Mouse (Mus musculus) frontal cortex, adult (tissue): ENCODE measurements at regions not wholly inside any gene's neighbourhood (a gene's known extent, or its start where the extent isn't known, plus 50 kb on each side); places are given as distances from the start of the nearest gene placed in this dataset.
"Not testable (repeated sequence)": the region's sequence is repeated elsewhere in the genome, so short reads cannot be mapped to it uniquely, and the experiment has no call there.

ENCODE experiments used
- ATAC-seq: cut with Nextera tagmentation; 2 replicates; pipeline ENCODE4 v1.9.2; 2017; ENCODE audit warnings: mild to moderate bottlenecking, moderate library complexity, mixed read lengths; ENCODE audit not compliant: low TSS enrichment

GRCm38 (mm10) chr14:86315974-86316373 lies 825.1 kb downstream of the Diaph3 start:
- ATAC-seq = no peak

- no peak for ATAC-seq
Measured at GRCm38 (mm10) chr14:86308949-86309543, 832.0 kb downstream of the Diaph3 start.

- ATAC-seq = peak; percentile 95
Measured at GRCm38 (mm10) chr14:86307806-86308205, 833.2 kb downstream of the Diaph3 start.

- no peak for ATAC-seq
Measured at GRCm38 (mm10) chr14:86301666-86302065, 839.4 kb downstream of the Diaph3 start.

DNA sequence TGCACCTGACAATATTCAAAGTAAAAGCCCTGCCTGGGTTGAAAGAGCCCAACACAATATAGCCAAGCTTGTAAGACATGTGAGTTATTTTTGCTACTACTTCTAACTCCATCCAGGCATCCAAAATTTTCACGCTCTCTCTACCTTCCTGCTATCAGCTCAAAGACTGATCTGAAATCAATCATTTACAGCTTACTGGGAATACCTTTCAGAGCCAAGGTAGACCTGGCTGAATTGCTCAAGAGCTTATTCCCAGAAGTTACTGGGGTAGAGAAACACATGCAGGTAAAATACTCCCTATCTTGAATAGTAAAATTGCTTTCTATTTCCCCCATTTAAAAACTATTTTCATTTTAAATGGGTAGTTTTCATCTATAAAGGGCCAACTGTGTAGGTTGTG lies 840.2 kb downstream of the Diaph3 start:
- ATAC-seq = no peak

DNA sequence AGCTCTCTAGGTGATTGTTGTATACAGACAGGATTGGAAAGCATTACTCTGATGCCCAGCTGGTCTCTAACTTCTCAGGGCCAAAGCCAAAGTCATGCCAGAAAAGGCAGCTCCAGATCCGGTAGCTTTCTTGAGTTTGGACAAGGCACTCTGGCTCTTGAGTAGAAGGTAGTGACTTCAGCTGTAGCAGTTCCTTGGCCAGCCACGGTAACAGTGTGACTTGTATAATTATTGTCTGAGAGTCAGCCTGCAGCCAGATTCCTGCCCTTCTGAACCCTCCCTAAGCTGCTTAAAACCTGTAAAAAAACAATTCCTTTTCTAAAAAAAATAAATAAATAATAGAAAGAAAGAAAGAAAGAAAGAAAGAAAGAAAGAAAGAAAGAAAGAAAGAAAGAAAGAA lies 843.0 kb downstream of the Diaph3 start:
- ATAC-seq = no peak

DNA sequence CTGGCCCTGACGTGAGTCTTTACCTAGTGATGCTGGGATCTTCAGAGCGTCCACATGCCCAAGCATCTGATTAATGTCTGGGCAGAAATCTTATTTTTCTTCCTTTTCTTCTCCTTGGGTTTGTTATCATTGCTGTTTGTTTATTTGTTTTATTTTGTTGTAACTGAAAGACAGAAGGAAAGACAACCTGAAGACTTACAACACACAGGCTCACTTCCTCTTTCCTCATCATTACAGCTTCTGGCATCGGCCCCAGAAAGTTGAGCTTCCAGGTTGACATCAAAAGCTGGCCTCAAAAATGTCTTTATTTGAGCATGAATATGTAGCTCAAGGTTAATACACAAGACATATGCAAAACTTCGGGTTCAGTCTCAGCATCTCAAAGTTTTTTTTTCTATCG lies 846.4 kb downstream of the Diaph3 start:
- ATAC-seq = not testable (repeated sequence)

GRCm38 (mm10) chr14:86293804-86294203 lies 847.2 kb downstream of the Diaph3 start:
- ATAC-seq = no peak

DNA sequence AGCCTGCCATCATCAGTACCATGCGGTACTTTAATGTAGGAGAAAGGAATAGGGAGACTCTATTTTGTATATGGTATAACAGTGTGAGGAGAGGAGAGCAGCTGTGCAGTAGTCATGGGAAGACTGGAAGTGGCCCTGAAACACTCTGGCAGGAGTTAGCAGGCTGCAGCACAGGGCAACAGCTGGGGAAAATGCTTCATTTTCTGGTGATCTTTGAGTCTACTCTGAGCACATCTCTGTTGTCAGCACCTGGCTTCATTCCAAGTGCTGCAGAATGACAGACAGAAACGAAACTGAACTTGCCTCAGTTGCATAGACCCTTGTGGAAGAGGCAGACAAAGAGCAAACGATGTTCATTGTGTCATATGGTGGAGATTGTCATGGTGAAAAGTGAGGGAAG lies 847.7 kb downstream of the Diaph3 start:
- no peak for ATAC-seq

DNA sequence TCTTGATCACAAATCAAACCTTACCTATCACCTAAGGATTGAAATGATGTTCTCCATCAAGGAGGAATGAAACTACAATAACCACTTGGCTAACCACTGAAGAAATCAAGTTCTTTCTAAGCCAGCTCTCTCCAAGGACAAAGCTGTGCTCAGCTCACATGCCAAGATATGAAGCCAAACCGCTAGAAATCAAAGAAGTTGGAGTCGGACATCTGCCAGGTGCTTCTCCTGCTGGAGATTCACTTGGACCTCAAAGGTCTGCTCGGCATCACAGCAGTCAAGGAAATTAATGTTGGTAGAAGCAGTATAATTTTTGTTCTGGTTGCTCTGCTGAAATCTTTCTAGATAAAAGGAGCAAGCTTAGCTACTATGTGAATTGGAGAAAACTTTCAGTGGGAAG lies 850.5 kb downstream of the Diaph3 start:
- ATAC-seq = no peak

- peak; percentile 44; the same call in 1 of the 2 replicates for ATAC-seq
Measured at GRCm38 (mm10) chr14:86261640-86262230, 879.3 kb downstream of the Diaph3 start.

DNA sequence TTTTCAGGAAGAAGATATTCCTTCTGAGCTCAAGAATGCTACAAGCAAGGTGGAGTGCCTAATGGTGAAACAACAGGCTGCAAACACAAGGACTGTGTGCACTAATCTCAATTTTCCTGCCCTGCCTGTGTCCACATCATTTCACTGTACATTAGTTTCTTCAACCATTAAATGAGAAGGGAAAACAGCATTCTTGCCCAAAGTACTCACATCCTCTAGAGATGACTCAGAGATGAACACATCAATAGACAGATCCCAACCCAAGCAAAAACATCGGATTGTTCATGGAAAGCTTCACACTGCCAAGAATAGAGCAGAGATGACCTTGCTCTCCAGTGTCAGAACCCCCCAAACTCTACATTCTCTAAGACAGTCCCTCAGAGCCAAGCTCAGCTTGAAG lies 886.8 kb downstream of the Diaph3 start:
- ATAC-seq = no peak

- no peak for ATAC-seq
Measured at GRCm38 (mm10) chr14:86251617-86252016, 889.4 kb downstream of the Diaph3 start.

GRCm38 (mm10) chr14:86247686-86248085 lies 893.3 kb downstream of the Diaph3 start:
- ATAC-seq = peak; percentile 87

GRCm38 (mm10) chr14:86246770-86247169 lies 894.3 kb downstream of the Diaph3 start:
- ATAC-seq = no peak

DNA sequence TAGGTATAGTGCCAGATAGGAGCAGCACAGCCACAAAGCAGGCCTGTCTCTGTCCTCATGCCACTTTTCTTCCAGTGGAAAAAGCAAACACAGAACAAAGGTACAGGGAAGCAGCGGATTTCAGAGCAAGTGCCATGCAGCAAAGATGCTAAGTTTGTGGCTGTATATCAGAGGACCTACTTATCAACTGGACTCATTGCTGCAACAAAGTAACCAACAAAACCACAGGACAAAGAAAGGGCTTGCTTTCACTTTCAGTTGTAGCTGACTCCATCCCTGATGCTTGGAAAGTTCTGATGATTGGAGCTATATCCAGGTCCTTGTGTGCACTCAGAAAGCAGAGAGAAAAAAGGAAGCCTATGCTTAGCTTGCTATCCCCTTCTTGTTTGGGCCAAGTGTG lies 897.4 kb downstream of the Diaph3 start:
- no peak for ATAC-seq

GRCm38 (mm10) chr14:86242836-86243235 lies 898.2 kb downstream of the Diaph3 start:
- ATAC-seq = no peak

GRCm38 (mm10) chr14:86239090-86239489 lies 901.9 kb downstream of the Diaph3 start:
- ATAC-seq = peak; percentile 85

DNA sequence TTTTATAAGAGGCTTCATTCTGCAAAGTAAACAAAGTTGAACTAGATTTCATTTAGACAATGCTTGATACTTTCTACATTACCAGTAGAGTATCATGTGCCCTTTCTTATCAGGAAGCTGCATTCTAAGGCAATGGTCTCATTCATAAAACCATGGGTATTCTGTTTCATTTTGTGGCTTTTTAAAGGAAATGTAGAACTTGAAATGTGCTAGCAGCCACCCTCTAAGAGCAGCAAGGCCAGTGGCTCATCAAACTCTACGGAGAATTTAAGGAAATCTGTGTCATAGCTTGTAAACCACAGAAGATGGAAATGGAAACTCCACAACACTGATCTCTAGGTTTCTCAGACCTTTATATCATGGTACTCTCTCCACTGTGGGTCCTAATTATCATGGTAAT lies 907.7 kb downstream of the Diaph3 start:
- no peak for ATAC-seq

DNA sequence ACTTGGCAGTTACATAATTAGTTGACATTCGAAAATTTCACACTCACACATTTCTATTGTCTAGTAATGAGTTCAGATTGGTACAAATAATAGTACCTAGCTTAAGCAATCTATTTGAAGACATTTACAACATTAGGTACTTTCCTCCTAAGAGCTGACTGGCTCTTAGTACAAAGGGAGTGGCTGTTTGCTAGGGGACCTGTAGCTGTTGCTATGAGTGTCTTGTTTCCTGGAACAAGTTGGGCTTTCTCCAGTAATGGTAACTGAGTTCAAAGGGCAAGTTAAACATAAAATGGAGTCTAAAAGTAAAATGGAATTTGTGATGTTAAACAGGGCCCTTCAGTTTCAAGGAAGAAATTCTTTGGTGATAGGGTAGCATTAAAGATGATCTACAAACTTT lies 910.4 kb downstream of the Diaph3 start:
- no peak for ATAC-seq

GRCm38 (mm10) chr14:86229755-86230154 lies 911.3 kb downstream of the Diaph3 start:
- ATAC-seq = no peak

DNA sequence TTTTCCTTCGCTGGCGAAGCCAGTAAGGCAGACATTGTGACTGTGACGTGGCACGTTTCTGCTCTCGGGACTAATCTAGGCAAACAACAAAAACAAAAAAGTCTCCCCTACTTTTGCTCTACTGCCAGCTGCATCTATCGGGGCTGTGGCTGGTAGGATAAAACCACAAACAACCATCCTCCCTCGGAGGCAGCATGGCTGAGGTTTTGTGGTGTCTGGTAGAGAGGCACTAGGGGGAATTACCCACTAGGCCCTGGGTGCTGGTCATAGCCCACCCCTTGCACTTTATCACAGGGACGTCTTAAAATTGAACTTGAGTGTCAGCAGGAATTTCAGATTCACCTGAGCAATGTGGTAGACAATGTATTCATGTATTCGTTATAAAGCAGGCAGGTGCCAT lies 925.3 kb downstream of the Diaph3 start:
- no peak for ATAC-seq

- no peak for ATAC-seq
Measured at GRCm38 (mm10) chr14:86211654-86212053, 929.4 kb downstream of the Diaph3 start.

DNA sequence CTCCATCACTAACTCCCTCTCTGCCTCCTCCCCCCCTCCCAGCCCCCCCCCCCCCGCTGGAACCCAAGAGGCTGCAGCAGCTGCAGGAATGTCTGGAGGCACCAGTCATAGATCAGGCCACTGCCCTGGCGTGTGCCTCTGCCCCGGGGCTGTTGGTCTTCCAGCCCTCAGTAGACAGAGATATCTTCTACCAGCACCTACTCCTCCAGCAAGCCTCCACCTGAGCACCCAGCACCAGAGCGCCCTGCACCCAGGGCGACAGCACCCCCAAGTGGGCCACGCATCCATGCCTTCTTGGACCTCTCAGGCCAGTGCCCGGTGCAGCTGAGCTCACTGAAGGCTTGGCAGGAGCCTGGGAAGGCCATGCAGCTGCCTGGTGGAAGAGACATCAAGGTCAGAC lies 936.5 kb downstream of the Diaph3 start:
- ATAC-seq = no peak
